Mouse (Mus musculus) olfactory bulb, adult 2 months (tissue): ENCODE measurements at regions not wholly inside any gene's neighbourhood (a gene's known extent, or its start where the extent isn't known, plus 50 kb on each side); places are given as distances from the start of the nearest gene placed in this dataset.

Experiments used
- CTCF ChIP-seq: fragments of 200-500 bp; IDR thresholded peaks from 2 replicates; pipeline ENCODE4 v1.5.1; 2012; ENCODE audit warnings: low read depth, mild to moderate bottlenecking, low read length, moderate library complexity; ENCODE audit not compliant: insufficient read depth
- POLR2A ChIP-seq: fragments of 200-500 bp; IDR thresholded peaks from 2 replicates; pipeline ENCODE4 v1.6.1; 2012; ENCODE audit warnings: mild to moderate bottlenecking, low read depth, low read length, moderate library complexity; ENCODE audit not compliant: insufficient read depth

DNA sequence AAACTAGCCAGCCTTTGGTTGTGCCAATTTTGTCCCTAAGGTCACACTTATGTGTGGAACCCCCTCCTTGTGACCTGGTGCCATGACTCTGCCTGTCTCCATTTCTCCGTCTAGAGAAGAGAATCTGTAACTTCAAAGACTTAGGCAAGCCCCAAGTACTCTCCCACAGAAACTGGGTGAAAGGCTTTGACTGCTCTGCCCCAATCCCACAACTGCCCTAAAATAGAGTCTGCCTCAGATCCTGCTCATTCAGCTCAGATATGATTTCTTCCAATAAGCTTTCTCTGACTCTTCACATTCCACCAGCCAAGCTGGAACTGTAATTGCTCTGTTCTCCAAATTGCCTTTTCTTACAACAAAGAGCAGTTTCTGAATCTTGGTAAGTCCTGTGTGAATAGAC, 107.4 kb upstream of the Bcl6 start:
- no peak for TF ChIP-seq POLR2A
- no peak for TF ChIP-seq CTCF
